Mouse (Mus musculus): Measurements from ENCODE around the gene Cadps.

DNA sequence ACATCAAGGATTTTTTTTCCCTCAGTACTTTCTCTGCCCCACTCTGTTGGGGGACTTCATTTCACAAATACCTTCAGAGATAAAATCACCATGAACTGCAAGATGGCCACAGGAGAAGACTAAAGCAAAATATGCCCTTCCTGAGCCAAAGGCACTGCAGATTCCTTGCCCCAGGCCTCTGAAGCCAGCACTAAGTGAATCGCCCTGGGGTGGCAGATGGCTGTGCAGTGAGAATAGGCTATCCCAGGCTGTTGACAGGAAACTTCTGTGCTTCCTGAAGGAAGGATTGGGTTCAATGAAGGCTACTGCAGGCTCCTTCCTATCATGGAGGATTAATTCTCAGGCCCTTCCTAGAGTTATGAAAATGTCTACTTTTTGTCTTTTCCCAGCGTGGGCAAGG lies 268.4 kb downstream of the Cadps start:
- TF ChIP-seq POLR2A (IDR thresholded peaks at IDR 0.05; ENCODE audit: insufficient read depth, low read depth, low read length): no peak
- TF ChIP-seq CTCF (IDR thresholded peaks at IDR 0.05): no peak
- TF ChIP-seq EP300 (IDR thresholded peaks at IDR 0.05; ENCODE audit: insufficient read depth, low read depth, low read length): no peak

Data from heart, adult 2 months (tissue).